Mouse (Mus musculus) retina, postnatal 7 days (tissue): ENCODE results near the gene Acvr1.

ENCODE experiments used
- DNase-seq: peaks from one replicate; pipeline ENCODE4 v3.0.0-alpha.2; 2012; ENCODE audit warnings: low read depth, low spot score

Gene Acvr1

DNA sequence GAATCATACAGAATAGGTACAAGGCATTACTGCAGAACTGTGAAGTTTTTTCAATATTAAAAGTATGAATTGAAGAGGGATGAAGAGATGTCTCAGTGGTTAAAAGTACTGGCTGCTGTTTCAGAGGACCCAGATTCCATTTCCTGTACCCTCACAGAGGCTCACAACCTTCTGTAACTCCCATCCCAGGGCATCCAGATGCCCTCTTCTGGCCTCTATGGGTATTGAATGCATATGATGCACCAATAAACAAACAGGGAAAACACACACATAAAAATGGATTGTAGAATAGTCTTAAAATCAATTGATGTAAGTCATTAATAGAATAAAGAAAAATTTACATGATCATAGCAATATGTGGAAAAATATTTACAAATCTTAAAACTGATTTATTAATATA is 151.9 kb downstream of the Acvr1 start:
- DNase-seq = no peak

DNA sequence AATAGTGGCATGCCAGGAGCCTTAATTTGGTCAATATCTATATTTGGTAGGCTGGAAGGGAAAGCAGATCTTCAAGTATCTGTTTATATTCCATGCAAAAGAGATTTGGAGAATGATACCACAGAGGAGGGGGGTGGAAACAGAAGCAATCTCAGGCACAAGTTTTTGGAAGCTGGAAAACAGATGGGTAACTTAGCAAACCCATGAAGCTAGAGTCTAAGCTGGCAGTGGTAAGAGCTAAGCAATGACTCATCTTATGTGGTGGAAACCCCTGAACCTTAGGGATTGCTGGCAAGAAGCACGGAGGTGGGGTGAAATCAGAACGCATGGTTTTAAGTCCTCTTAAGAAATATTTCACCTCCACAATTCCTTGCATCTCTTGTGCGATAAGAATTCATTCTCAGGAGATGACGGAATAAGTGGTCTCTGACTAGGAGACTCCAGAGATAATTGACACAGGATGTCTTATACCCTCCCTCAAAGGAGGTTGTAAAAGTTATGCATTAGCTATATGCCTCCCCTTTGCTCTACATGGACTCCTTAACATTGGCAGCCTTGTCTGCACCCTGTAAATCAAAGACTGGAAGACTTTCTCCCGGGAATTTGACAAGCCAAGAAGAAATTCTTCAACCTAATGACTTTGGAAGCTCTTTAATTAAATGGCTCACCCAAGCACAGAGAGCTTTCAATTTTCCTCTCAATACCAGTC is 157.9 kb downstream of the Acvr1 start:
- no peak for DNase-seq

GRCm38 (mm10) chr2:58403481-58403880 is 163.5 kb downstream of the Acvr1 start:
- DNase-seq = no peak

DNA sequence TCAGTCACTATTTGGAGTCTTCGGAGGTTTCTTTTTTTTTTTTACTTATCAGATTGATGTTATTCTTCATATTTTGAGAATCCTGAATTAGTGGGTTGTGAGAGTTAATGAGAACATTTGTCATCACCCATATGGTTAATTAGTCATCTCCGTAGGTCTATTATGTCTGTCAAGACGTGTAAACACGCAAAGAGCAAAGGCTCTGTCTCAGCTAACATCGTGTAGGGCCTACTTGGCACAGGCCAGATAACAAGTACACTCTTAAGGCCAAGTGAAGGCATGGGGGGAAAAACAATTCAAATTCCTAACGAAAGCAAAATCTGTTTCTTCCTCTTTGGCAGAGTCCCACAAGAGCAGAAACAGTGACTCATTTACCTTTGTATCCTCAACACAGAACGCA is 178.4 kb downstream of the Acvr1 start:
- DNase-seq = no peak

- no peak for DNase-seq
These were observed 186.9 kb downstream of the Acvr1 start for GRCm38 (mm10) chr2:58380020-58380419.

DNA sequence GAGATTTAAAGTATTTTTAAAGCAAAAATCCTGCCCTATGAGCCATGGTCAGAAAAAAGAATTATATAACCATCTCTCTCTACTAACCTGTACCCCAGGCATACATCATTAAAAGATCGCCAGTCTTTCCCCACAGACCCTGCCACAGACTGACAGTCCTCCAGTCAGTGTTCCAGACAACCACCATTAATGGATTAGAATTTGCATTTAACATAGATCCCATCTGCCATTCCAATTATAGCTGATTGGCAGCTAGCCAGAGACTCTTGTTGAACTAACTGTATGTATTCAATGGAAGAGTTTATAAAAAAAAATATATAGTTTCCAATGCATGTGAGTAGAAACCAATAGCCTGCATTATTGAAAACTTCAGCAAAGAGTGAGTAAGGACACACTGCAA is 187.5 kb downstream of the Acvr1 start:
- DNase-seq = no peak

DNA sequence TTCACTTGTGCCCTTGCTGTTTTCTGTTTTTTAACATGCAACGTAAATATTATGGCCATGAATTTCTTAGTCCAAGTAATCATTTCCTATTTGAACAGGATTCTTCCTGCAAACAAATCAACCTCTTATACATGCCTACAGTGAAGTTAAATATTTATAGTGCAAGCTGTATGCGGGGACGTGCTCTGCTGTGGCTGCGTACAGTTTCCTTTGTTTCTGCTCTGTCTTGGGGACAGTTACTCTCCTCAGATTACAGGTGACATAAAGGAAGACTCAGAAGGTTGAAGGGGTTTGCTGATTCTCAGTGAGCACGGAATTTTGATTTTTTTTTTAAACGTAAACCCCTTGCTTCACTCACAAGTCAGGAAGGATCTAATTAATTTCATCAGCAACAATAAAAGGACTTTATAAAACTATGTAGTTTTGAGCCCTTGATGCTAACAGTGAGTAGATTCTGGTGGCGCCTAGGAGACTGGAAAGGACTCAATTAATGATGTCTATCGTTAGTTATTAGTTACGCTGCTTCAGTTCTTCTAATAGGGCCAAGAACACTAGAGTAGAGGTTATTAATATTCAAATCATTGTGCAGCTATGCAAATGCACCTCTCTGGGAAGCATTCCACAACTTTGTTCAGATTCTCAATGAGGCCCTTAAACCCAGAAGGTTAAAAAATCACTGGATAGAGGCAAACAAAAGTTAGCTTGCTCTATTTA is 189.4 kb downstream of the Acvr1 start:
- no peak for DNase-seq

DNA sequence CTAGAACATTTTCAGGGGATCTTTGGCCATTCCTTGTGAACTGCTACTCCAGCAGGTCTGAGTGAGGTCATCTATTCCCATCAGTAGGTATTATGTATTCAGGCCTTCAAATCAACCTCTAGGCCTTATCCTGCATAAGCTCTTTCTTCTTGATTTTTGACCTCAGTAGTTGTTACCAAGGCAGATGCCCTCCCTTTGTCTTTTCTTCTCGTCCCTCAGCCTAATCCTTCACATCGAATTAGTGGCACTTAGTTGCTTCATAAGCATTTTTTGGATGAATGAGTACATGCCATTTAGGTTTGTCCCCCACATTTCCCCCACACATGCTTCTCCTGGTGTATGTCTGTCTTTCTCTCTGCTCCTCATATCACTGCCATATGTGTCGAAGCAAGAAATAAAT is 200.8 kb downstream of the Acvr1 start:
- DNase-seq = no peak

DNA sequence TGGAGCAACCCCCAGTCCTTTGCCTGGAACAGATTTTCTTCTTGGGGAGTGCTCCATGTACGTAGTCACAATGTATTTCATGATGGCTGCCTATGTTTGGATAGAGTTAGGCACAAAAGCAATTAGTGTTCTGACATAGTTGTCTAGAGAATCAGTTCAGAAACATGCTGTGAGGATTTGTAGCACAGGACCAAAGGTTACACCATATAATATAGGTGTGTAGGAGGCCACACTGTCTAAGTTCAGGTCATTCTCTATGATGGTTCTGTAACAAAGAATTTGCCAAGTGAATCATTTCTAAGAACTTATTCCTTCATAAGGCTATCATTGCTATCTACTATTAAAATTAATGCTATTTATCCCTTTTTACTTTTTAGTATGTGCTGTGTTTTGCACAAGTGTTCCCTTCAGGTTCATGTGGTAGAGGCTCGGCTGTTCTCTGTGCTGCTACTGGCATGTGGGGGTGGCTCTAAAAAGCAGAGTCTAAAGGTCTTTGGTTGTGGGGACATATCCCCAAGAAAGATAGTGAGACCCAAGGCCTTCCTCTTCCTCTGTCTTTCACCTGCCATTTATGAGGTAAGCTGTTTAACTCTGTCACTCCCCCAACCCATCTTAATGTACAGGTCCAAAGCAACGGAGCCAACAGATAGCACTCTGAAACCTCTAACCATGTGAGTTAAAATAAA is 205.5 kb downstream of the Acvr1 start:
- no peak for DNase-seq

DNA sequence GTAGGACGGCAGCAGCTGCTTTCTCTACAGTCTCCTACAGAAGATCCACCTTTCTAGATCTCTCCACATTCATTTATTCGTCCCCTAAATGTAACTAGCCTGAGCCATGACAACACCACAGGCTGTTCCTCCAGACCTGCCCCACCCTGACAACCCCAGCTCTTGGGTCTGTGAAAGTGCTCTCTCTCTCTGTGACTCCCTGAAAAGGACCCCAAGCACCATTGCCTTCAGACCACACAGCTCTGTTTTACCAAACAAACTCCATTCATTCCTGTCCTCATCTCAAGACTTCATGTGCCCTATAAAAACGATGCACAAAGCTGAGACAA is 208.9 kb downstream of the Acvr1 start:
- no peak for DNase-seq

- peak; percentile 9 for DNase-seq
These were observed 209.4 kb downstream of the Acvr1 start, which contains the start of gene Acvr1c for GRCm38 (mm10) chr2:58357414-58358131. Gene Acvr1c (minus strand): TSS chr2:58357895.

GRCm38 (mm10) chr2:58357068-58357413 is 209.9 kb downstream of the Acvr1 start:
- DNase-seq = no peak

DNA sequence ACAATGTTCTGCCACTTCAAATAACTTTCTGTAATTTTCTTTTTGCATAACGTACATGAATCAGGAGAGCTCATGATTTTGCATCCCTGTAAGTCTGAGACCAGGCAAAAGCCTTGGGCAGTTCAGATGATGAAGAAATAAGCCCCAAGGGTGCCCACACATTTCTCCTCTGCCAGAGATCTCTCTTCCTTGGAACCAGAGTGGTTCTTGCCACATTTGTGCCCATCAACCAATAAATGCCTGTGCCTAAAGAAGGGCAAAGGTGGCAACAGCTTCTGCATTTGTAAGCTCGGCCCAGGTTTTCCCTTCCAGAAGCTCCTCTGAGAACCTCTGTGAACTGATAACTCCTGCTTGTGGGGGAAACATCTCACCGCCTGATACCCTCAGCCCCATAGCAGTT is 212.6 kb downstream of the Acvr1 start:
- DNase-seq = no peak

DNA sequence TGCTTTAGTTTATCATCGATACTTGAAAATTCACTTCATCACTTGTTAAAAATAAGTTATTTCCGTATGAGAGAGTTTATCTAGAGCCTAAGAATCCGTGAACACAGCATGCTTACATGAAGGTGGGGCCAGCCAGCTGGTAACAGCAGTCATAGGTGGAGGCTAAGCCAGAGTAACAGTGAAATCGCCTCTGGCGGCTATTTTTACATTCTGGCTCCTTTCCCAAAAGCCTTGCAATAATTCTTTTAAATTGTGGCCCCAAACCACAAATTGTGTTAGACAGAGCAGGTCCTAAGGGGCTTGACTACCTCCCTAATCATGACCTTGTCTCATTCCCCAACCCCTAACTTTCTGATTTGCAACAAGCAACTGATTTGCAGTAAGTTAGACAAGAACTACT is 214.1 kb downstream of the Acvr1 start:
- no peak for DNase-seq

- no peak for DNase-seq
These were observed 216.3 kb downstream of the Acvr1 start for GRCm38 (mm10) chr2:58350657-58351056.
